In genomic region chr7:80781444-80782120, GRCm38 (mm10) we compare ENCODE assay signal across 11 mouse cellular contexts. TPM values are rescaled to one million over a fixed set of nuclear protein-coding genes. Genes with fewer than 3 reads are reported as not detected.
DNase-seq lines count a peak whose midpoint lies in the region; ATAC-seq and TF ChIP-seq lines count a peak whose summit lies in the region.
"Had no signal": no experiment of that assay in that cellular context is flagged by ENCODE, and none has a peak within 500 bp of the region (broad histone marks: within the 10 kb centered on the region; RNA-seq: fewer than 3 reads in every experiment).

No protein-coding gene starts in this region.

- peak overlapping the region; percentile 58; the same call in 1 of the 2 replicates for H3K27ac ChIP-seq in lung, embryonic 14.5 days (ENCODE audit: low read depth)
- H3K27ac ChIP-seq in gastrocnemius, adult 2 months, result peak overlapping the region; percentile 64
- peak overlapping the region; percentile 80 for H3K27ac ChIP-seq in intestine, embryonic 16.5 days (ENCODE audit: low read length)
- no peak overlapping the region for H3K27ac ChIP-seq in forebrain, embryonic 15.5 days (replicated peaks)
- H3K27ac ChIP-seq: midbrain, embryonic 12.5 days had no signal

- H3K9me3 ChIP-seq in lung, embryonic 14.5 days (ENCODE audit: low read depth, low read length), result no peaks in the 10 kb centered on the region
- H3K9me3 ChIP-seq in intestine, embryonic 16.5 days (ENCODE audit: control insufficient read depth, low read length), result no peaks in the 10 kb centered on the region
- no peaks in the 10 kb centered on the region for H3K9me3 ChIP-seq in forebrain, embryonic 15.5 days
- H3K9me3 ChIP-seq: midbrain, embryonic 12.5 days had no signal

- intact Hi-C loops in gastrocnemius, adult 2 months (cut with DNase I), result no loop called here

- no peak overlapping the region; the same call in 1 of the 2 replicates for H3K9ac ChIP-seq in lung, embryonic 14.5 days
- no peak overlapping the region for H3K9ac ChIP-seq in intestine, embryonic 16.5 days (ENCODE audit: low read depth, low read length)
- H3K9ac ChIP-seq in forebrain, embryonic 15.5 days (replicated peaks), result no peak overlapping the region
- H3K9ac ChIP-seq: midbrain, embryonic 12.5 days had no signal

- H3K4me3 ChIP-seq in lung, embryonic 14.5 days (ENCODE audit: low read depth, low read length), result no peak overlapping the region
- H3K4me3 ChIP-seq in gastrocnemius, adult 2 months, result peak overlapping the region; percentile 20; the same call in 1 of the 2 replicates
- H3K4me3 ChIP-seq in intestine, embryonic 16.5 days (ENCODE audit: low read length), result no peak overlapping the region
- H3K4me3 ChIP-seq in forebrain, embryonic 15.5 days, result no peak overlapping the region
- H3K4me3 ChIP-seq: erythroblast, embryonic 14.5 days; midbrain, embryonic 12.5 days had no signal

- H3K4me1 ChIP-seq in lung, embryonic 14.5 days (ENCODE audit: insufficient read depth), result peaks cover 26% of the 10 kb centered on the region
- H3K4me1 ChIP-seq in intestine, embryonic 16.5 days (ENCODE audit: control insufficient read depth, insufficient read depth, low read length), result peaks cover 30% of the 10 kb centered on the region
- 0 out of 2 replicates have a peak, but pooled peaks cover 3% of the 10 kb centered on the region for H3K4me1 ChIP-seq in forebrain, embryonic 15.5 days

- no peaks in the 10 kb centered on the region for H3K27me3 ChIP-seq in lung, embryonic 14.5 days (ENCODE audit: insufficient read depth, low read length)
- H3K27me3 ChIP-seq in intestine, embryonic 16.5 days (replicated peaks; ENCODE audit: control insufficient read depth, insufficient read depth, low read length), result no peaks in the 10 kb centered on the region
- H3K27me3 ChIP-seq in forebrain, embryonic 15.5 days, result no peaks in the 10 kb centered on the region
- H3K27me3 ChIP-seq: midbrain, embryonic 12.5 days; Patski had no signal

- H3K4me2 ChIP-seq in lung, embryonic 14.5 days, result no peak overlapping the region
- peak overlapping the region; percentile 19 for H3K4me2 ChIP-seq in intestine, embryonic 16.5 days (ENCODE audit: low read depth, low read length)
- no peak overlapping the region for H3K4me2 ChIP-seq in forebrain, embryonic 15.5 days (replicated peaks)
- H3K4me2 ChIP-seq: midbrain, embryonic 12.5 days had no signal

- no peak for DNase-seq in lung, embryonic 14.5 days
- DNase-seq in lung, postnatal 25 days (ENCODE audit: low spot score), result no peak
- peak; percentile 63 for DNase-seq in gastrocnemius, adult 2 months
- DNase-seq in ovary, postnatal 36 days (ENCODE audit: low spot score), result peak; percentile 36
- no peak for DNase-seq in right cerebral cortex, postnatal 36 days (ENCODE audit: low spot score in 2 of 2)
- DNase-seq in layer of hippocampus, adult 8-10 months (ENCODE audit: low spot score in 2 of 2), result no peak

- 50% methylated on average over 9 of the region's 9 CpGs for WGBS in lung, embryonic 14.5 days
- 56% methylated on average over 9 of the region's 9 CpGs for WGBS in intestine, embryonic 16.5 days
- 67% methylated on average over 9 of the region's 9 CpGs for whole genome bisulfite sequencing in forebrain, embryonic 15.5 days

- ATAC-seq in lung, embryonic 14.5 days (ENCODE audit: insufficient read depth), result no peak
- ATAC-seq in intestine, embryonic 16.5 days, result peak; percentile 24; the same call in 1 of the 2 replicates
- no peak for ATAC-seq in forebrain, embryonic 15.5 days (replicated peaks)
- ATAC-seq: Patski had no signal

- TF ChIP-seq CTCF in lung, embryonic 14.5 days (IDR thresholded peaks at IDR 0.05; ENCODE audit: low read depth), result no peak
- no peak for TF ChIP-seq CTCF in gastrocnemius, adult 2 months (IDR thresholded peaks at IDR 0.05)

- no peaks in the 10 kb centered on the region for H3K36me3 ChIP-seq in lung, embryonic 14.5 days (ENCODE audit: insufficient read depth)
- no peaks in the 10 kb centered on the region for H3K36me3 ChIP-seq in intestine, embryonic 16.5 days (ENCODE audit: control insufficient read depth, insufficient read depth, low read length)
- no peaks in the 10 kb centered on the region for H3K36me3 ChIP-seq in forebrain, embryonic 15.5 days
- H3K36me3 ChIP-seq: midbrain, embryonic 12.5 days had no signal

RNA-seq across cellular contexts. Expression of gene Iqgap1, which starts 44.2 kb away (rescaled TPM):
- polyA plus RNA-seq in lung, embryonic 14.5 days (2014; fragmentation: Nextera tagmentation; extraction: Ambion mirVana), result 92.3 and 95.2 TPM in 2 replicates
- total RNA-seq in gastrocnemius, adult 2 months (2021), result 10 to 100 TPM; 14.8 to 16.0 TPM
- 64.3 and 66.2 TPM in 2 replicates for polyA plus RNA-seq in intestine, embryonic 16.5 days (2015; fragmentation: Nextera tagmentation; extraction: Ambion mirVana)
- 10 to 100 TPM; 26.3 to 29.4 (median 26.8) TPM for total RNA-seq in layer of hippocampus, adult 8-10 months (2022)
- 21.7 and 23.3 TPM in 2 replicates for polyA plus RNA-seq in forebrain, embryonic 15.5 days (2015; fragmentation: Nextera tagmentation; extraction: Ambion mirVana)

Comparison
In these comparisons a context has a peak if more than half of its experiments do, and no peak if none do; other contexts are left out.
1. DNase-seq: peak in gastrocnemius, adult 2 months (single experiment) and ovary, postnatal 36 days (single experiment); none in lung, embryonic 14.5 days (single experiment), lung, postnatal 25 days (single experiment), right cerebral cortex, postnatal 36 days (0 of 2) and layer of hippocampus, adult 8-10 months (0 of 2).